Mouse (Mus musculus) hematopoietic stem cell, adult 5-6 weeks (primary cell): ENCODE data around the gene Asf1a. TPM values are rescaled to one million over a fixed set of nuclear protein-coding genes. Genes with fewer than 3 reads are reported as not detected.

Source experiments
- ATAC-seq, 2 experiments: fragments of 125-278 bp in 1 of 2; replicated peaks in 1 of 2; 2 replicates each; pipeline ENCODE4 v1.8.0; 2016 to 2017; ENCODE audit warnings: inconsistent platforms in 2 of 2, mild to moderate bottlenecking in 2 of 2, moderate number of reproducible peaks in 2 of 2, low read depth in 1 of 2, moderate TSS enrichment in 1 of 2; ENCODE audit not compliant: low FRiP score in 2 of 2, poor library complexity in 2 of 2, severe bottlenecking in 2 of 2, insufficient read depth in 1 of 2, low TSS enrichment in 1 of 2
- total RNA-seq: library from RNA; stranded (forward); fragments of 172-1452, 232-1000 nt; gene quantifications from 2 replicates; pipeline ENCODE4 v1.2.3, GENCODE M21; 2017

Gene Asf1a
- 71.5 and 99.9 TPM in 2 replicates for total RNA-seq

GRCm38 (mm10) chr10:53596677-53597120 is at the start of gene Asf1a:
Gene Asf1a, plus strand, starts transcription at chr10:53596757.
- ATAC-seq: peak; percentile 91 to 93

GRCm38 (mm10) chr10:53562001-53562400 is 34.6 kb upstream of the Asf1a start:
- no peak for ATAC-seq

GRCm38 (mm10) chr10:53565538-53565937 is 31.0 kb upstream of the Asf1a start:
- ATAC-seq: no peak

DNA sequence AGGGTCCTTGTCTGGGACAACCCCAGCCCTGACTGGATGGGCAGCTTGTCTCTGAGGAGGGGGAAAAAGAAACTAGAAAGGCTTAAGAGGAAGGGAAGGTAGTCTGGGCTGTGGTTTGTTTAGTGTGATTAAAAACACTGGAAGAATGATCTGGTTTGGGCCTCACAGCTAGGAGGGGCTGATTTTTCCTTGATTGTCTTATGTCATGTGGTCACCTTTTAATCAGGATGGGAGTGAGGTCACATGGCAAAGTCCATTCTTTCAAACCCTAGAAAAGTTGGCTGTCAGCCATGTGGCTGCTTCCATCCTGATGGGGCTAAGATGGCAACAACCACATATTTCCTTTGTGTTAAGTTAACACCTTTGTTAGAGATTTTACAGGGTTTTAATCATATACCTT is 28.0 kb upstream of the Asf1a start:
- ATAC-seq: no peak

DNA sequence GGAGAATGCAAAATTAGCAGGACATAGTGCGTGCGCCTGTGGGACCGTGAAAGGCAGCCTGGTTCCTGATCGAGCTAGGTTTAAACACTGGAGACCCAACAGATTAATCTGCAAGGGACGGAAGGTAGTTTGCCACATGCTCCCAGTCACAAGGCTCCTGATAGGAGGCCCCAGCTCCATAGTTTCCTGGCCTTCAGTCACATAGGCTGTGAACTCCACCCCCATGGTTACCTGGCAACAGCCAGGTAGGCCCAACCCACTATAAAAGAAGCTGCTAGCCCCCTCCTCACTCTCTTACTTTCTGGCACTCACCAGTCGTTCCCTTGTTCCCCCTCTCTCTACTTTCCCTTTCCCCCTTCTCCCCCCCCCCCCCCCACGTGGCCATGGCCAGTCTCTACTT is 16.4 kb upstream of the Asf1a start:
- peak in 1 of 2 experiments; percentile 26; a peak in 1 of 4 replicates for ATAC-seq

DNA sequence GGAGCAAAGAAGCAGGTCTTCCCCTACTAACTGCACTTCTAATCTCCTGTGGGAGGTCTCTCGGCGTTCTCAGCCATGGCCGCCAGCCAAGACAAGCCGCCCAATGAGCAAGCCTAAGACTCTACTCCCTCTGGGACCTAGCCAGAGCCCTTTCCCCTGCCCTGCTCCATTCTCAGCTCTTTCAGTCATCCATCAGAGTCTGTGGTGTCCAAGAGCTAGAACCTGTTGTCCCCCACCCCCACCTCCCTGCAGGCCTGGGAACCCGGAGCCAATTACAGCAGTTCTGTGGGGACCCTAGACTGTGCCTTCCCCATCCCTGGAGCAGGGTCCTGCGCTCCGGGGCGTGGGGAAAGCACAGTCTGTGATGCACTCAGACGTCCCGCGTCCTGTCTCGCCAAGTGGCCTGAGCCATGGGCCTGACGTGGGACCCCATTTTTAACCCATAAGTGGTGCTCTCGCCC is 15.9 kb upstream of the Asf1a start:
- peak; percentile 71 to 79 for ATAC-seq

- 0 out of 4 replicates have a peak, but pooled peaks of 1 of the 2 experiments have one; percentile 5 for ATAC-seq
These were observed 15.5 kb upstream of the Asf1a start for GRCm38 (mm10) chr10:53581087-53581486.

GRCm38 (mm10) chr10:53585777-53586176 is 10.8 kb upstream of the Asf1a start:
- ATAC-seq: no peak

DNA sequence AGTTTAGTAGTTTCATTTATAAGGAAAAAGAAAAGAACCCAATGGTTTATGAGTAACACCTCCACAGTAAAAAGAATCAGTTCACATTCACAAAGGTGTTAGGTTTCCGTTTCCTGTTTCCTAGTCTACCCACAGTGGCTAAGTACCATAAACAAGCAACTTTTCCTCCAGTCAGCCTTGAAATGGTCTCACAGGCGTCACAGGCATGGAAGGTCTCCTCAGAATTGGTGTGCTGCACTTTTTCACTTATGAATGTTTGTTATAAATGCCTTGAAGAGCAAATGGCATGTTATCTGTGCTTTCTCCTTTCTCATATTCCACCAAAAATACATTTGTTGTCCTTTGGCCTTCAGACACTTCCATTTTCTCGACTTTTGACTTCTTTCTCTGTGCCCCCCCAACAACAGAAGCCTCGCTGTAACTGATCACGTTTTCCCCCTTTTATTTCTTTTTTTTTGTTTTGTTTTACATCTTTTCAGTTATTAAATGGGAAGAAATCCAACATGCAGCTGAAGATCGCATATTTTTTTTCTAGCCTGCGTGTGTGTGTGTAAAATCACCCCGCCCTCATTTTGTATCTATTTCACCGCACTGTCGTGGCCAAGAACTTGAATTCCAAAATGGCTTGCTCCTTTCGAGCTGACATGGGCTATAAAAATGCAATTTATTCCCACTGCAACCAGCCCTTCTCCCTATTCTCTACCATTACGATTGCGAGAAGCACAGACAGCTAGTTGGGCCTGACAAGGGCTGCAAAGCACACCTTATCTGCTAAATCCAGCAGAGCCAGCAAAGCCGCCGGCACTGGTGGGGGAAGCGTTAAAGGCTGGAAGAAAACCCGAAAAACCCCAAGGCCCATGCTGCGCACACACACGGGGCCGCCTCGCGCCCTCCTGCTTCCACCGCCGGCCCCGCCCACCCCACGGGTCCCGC is 547 bp upstream of the Asf1a start:
- ATAC-seq: peak; percentile 63 to 70

DNA sequence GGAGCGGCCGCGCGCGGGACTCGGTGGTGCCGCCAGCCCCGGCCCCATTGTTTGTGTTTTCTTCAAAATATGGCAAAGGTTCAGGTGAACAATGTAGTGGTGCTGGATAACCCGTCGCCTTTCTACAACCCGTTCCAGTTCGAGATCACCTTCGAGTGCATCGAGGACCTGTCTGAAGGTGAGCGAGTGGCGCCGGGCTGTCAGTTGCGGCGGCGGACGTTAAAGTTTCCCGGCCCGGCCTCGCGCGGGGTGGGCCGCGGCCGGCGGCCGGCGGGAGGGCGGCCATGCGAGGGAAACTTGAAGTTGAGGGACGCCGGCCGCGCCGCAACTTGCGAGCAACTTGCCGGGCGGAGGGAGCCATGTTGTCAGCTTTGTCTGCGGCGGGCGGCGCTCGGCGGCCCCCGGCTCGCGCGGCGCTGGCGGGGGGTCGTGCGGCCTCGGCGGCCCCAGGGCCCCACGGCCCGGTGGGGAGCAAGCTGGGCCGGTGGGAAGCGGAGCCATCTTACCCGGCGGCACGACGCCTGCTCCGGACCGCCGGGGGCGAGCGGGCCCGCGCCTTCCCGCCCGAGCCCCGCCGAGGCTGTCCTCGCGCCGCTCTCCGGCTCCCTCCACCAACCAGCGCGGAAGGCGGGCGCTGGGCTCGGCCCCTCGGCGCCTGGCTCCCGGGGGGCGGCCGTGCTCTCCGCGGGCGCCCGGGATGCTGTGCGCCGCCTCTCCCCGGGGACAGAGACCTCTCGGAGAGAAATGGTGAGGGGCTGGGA is 744 bp downstream of the Asf1a start:
- ATAC-seq: 0 out of 4 replicates have a peak, but pooled peaks of 1 of the 2 experiments have one; percentile 7

DNA sequence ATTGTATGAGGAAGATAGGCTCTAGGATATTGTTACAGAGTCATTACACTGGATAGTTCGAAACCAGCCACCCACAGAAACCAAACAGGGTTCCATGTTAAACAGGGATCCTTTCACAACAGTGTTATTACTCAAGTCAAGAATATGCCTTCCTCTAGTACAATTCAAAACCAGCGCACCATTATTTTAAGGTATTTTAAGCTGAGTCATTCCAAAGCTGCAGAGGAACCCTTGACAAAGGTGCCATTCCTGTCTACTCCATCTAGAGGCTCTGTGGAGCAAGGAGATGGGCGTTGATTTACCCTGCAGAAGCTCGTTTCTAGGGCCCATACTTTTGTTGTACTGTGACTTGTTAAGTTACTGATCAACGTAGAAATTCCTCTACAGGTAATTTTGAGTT is 2.3 kb downstream of the Asf1a start:
- ATAC-seq: peak; percentile 23 to 39; a peak in 2 of 4 replicates

DNA sequence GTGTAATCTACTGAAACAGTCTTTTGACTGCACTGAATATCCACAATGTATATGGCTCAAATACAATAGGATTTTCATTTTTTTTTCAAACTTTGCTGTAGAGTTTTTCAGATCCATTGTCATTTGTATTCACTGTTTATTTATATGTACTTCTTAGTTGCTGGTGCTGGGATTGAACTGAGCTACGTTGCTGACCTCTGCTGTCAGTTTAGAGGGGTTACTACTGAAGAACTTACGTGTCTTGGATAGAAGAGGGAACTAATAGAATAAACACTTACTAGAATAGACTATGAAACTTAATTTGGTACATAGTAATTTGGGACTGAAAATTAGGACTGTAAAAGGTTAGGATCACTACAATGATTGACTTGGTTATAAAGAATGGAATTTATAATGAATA is 8.8 kb downstream of the Asf1a start:
- ATAC-seq: no peak

DNA sequence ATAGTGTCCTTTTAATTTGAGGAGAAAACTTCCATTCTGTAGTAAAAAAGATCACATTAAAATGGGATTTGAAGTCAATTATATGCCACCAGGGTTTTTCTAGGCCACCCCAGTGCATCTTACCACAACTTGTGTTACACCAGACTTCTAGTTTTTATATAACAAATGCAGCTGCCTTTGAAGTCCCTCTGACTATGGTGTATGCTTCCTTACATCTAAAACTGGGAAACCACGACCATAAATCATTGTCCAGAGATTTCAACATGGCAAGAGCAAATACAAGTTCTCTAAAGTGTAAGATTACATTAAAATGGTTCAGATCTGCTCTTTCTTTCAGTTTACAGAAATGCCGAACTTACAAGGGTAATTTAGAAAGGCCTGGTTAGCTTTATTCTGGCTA is 11.7 kb downstream of the Asf1a start:
- ATAC-seq: peak; percentile 78 to 81

DNA sequence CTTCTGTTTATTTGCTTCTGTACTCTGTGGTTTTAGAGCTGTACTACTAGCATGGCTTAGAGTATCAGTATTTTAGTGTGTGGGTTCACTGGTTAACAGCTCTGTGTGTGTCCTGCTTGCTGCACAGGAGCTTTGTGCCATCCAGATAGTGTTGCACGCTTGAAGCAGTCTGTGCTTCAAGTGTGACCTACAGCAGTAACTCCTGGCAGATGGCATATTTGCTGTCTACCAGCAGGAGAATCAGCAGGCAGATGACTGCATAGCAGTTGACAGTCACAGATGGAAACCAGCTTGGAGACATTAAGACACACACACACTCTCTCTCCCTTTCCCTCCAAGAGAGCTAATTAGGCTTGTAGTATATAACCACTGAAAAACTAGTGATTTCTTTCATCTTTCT is 15.6 kb downstream of the Asf1a start:
- no peak for ATAC-seq

- no peak for ATAC-seq
These were observed 17.4 kb downstream of the Asf1a start for GRCm38 (mm10) chr10:53613955-53614354.

DNA sequence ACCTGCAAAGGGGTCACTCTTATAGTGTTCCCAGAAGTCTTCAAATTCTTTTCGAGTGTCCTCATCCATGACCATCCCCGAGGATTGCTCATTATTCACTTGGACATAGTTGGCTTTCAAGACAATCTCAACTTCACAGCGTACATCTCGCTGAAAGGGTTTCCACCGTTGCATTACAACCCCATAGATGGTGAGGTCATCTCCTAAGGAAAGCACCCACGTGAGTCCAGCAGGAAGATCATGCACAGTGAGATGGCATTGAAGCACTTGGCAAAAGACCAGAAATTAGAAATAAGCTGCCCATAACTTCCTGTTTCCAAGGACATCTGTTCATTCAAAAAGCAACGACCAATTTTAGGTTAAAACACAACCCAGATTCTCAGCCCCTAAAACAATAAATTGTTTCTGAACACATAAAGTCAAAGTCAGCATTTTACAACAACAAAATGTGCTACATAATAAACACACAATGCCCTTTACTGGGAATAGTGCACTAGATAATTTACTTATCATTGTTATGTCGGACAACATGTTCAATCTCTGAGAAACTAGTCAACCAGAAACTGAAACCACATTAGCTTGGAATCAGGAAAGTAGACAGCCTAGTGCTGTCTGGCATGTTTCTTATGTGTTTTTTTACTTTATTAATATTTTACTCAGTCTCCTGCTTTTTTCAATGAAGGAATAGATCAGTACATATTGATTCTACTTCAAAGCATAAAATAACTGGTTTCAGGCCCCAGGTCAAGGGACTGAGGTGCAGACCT is 19.5 kb downstream of the Asf1a start:
- ATAC-seq: peak; percentile 84 to 86

GRCm38 (mm10) chr10:53629247-53629917 is 32.8 kb downstream of the Asf1a start:
- ATAC-seq: peak; percentile 60 to 78
